Mouse (Mus musculus): Measurements from ENCODE around the gene Vti1a. TPM values are rescaled to one million over a fixed set of nuclear protein-coding genes. Genes with fewer than 3 reads are reported as not detected.
A peak's percentile ranks its signal among the peaks of the same experiment; 100 is the strongest.

The Vti1a gene
- total RNA-seq, 2 experiments from 2014 or later: 27.6 to 33.0 TPM

DNA sequence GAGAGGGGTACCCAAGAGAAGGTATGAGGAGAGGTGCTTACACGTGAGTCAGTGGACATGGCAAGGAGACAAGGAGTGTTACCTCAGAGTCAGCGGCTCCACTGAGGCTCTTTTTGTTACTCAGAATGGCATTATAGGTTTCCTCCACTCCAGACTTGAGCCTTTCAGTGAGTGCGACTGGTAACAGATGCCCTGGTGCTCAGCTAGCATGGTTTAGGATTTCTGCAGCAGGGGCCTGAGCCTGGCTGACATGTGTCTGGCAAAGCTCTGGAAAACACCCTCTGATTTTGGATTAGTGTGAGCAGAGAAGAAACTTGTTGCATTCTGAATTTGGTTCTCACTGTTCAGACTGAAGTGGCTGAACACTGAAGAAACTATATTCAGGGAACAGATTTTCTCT is 209.0 kb downstream of the Vti1a start:
- no peak for DNase-seq

- no peak for DNase-seq
These were observed 210.7 kb downstream of the Vti1a start for GRCm38 (mm10) chr19:55526717-55527235.

GRCm38 (mm10) chr19:55530041-55530440 is 213.9 kb downstream of the Vti1a start:
- peak; percentile 31 for DNase-seq

- no peak for DNase-seq
These were observed 216.6 kb downstream of the Vti1a start for GRCm38 (mm10) chr19:55532681-55533080.

- DNase-seq: no peak
These were observed 220.3 kb downstream of the Vti1a start for GRCm38 (mm10) chr19:55536273-55536937.

DNA sequence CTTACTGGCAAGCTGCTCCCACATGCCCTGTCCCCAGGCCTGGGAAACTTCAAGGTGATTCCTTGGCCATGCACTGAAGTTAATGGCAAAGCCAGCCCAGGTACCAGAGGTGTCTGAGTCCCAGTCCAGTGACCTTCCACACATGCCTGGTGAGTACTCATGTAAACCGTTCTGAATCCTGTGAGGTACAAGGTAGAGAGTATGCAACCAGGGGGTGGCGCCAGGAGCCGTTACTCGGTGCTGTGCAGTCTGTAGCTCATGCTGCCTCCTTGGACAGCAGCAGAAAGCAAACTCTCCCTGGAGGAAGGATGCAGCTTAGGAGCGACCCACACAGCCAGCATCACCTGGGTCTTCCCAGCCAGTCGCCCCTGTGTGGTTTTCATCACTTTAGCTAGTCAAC is 221.6 kb downstream of the Vti1a start:
- DNase-seq: peak; percentile 40

GRCm38 (mm10) chr19:55541641-55542040 is 225.5 kb downstream of the Vti1a start:
- DNase-seq: no peak

DNA sequence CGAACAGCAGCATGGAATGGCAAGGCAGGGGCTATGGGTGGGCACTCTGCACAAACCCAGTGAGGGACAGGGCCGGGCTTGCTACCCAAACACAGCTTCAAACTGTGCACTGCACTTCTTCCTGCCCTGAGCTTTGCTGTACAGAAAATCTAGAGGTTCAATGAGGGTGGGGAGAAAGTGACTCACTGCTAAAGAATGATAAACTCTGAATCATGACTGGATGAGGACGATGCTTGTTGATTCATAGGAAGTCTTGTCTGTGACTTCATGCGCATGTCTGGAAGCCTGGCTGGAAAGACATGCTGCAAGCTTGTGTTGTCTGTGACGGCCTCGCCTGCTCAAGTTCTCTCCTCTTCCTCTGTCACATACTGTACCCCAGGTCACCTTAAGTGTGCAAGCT is 226.4 kb downstream of the Vti1a start:
- DNase-seq: peak; percentile 35

- DNase-seq: no peak
These were observed 227.1 kb downstream of the Vti1a start for GRCm38 (mm10) chr19:55543188-55543587.

- no peak for DNase-seq
These were observed 228.4 kb downstream of the Vti1a start for GRCm38 (mm10) chr19:55544498-55544897.

GRCm38 (mm10) chr19:55545529-55545928 is 229.4 kb downstream of the Vti1a start:
- DNase-seq: peak; percentile 91

DNA sequence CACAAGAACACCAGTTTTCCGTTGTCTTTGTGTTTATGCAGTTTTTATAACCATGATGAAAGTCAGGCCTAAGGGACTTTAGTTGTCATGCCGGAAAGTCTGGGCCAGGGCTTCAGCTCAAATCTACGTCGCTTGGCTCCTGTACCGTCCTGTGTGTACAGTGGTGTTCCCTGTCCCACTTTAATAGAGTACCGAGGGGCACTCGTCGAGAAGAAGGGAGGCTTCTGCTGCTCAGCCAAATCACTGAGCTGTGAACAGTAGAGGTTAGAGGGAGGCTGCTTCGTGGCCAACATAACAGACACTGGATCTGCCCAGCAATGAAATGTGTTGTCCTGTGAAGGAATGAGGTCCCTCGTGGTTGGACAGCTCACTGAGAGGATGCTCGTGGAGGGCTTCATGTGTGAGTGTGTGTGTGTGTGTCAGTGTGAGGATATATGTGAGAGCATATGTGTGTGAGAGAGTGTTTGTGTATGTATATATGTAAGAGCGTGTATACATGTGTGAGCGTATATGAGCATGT is 230.0 kb downstream of the Vti1a start:
- no peak for DNase-seq

DNA sequence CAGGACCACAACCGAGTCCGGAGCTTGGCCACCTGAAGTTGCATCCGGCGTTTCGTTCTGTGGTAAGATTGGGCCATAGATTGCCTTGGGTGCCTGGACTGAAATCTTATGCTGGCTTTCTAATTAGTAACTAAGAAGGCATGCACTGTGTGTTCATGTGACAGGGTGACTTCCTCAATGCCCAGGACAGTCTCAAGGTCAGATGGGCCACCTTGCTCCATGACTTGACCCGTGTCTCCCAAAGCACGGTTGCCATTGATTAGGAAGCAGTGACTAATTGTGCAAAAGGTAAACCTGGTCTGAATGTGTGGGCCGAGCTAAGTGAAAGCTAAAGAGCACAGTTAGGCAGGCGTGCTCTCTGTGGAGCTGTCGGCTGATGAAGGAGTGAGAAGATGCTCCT is 232.1 kb downstream of the Vti1a start:
- no peak for DNase-seq

- DNase-seq: no peak
These were observed 232.6 kb downstream of the Vti1a start for GRCm38 (mm10) chr19:55548656-55549055.

DNA sequence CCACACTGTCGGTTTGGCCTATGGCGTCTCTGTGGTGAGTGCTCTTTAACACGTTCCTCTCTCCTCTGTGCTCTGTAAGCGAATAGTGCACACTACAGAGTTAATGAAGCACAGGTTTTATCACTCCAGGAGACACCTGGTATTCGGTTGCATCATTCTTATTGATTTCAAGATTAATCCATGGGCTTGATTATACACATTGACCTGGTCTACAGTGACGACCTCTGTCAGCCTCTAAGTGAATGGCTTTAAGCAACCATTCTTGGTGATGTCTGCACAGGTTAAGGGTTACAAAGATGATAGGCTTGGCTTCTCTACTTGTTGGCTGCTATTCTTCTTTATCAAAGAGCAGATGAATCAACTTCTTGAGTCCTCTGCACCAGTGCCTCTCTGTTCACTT is 234.1 kb downstream of the Vti1a start:
- DNase-seq: no peak

DNA sequence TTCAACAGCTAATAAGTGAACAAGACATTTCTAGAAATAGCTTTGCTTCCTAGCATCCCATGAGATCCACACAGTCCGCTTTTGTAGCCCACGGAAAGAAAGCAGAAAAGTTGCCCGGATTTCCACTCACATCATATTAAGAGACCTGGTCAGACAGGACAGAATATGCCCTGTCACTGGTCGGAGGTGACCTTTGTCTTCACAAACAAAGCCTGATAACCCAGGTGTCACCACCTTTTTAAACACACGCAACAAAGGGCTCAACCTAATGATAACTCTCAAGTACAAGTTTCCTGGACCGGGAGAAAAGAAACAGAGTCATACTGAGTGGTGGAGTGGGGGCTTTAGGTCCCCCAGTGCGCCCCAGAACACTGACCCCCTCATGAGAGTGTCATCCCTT is 236.2 kb downstream of the Vti1a start:
- DNase-seq: no peak

DNA sequence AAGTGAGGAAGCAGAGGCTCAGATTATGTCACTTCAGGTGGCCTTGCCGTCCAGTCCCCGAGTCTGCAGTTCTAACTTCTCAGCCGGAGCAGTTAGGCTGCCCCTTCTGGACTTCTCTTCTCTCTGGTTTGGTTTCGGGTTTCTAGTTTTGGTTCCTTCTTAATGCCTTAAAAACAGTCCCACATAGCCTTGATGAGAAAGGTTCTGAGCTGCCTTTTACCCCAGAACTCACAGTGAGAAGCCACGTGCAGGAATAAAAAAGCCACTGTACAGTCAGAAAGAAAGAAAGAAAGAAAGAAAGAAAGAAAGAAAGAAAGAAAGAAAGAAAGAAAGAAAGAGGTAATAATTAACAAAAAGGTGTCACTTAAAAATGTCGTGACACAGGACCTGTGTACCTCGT is 236.8 kb downstream of the Vti1a start:
- DNase-seq: no peak

DNA sequence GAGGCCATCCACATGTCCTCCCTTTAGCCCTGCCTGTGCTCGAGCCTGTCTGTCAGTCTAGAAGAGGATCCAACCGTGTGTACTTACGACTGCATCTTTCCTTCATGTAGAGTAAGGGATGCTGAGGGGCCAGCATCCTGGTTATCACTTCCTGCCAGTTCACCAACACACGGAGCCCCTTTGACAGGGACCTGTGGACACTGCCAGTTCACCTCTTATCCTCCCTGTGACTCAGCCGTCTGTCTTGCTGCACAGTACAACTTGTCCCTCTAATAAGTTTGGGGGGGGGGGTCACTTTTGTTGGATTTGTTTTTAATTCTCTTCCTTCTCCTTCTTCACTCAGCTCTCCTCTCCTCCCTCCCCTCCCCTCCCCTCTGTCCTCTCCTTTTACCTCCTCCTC is 238.2 kb downstream of the Vti1a start:
- DNase-seq: no peak

GRCm38 (mm10) chr19:55554703-55555102 is 238.6 kb downstream of the Vti1a start:
- no peak for DNase-seq

DNA sequence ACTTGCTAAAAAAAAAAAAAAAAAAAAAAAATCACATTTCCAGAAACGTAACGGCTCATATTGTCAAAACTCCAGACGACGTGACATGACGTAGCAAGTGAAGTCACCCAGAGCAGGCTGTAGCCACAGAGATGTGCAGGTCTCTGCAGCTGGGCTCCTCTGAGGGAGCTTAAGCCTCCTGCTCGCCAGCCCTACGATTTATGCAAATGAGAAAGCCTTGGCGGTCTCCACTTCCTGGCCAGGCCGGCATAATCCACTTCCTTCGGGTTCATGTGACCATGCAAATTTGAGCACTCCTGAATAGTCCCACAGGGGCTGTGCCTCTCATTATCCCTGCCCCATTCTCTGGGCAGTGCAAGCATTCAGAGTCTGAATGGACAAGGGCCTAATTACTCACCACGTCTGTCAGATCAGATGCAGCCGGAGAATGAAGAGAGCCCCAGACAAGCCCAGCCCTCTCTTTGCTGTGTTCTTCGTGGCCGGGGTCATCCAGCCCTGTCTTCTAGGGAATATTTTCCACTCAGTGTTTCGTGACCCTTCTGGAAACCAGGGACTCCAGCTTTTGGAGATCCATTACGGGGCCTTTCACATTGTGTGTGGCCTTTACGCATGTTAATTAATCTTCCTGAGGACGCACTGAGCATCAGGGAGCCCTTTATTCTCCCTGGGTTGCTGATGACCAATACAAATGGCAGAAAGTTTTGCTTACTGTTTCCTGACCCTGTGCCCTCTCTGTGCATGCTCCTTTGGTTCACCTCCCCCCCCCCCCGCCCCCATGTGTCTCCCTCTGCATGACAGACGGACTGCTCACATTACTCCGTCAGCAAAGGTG is 240.3 kb downstream of the Vti1a start:
- DNase-seq: peak; percentile 48

GRCm38 (mm10) chr19:55559331-55559730 is 243.2 kb downstream of the Vti1a start:
- DNase-seq: no peak

GRCm38 (mm10) chr19:55560088-55560682 is 244.1 kb downstream of the Vti1a start:
- peak; percentile 61 for DNase-seq

DNA sequence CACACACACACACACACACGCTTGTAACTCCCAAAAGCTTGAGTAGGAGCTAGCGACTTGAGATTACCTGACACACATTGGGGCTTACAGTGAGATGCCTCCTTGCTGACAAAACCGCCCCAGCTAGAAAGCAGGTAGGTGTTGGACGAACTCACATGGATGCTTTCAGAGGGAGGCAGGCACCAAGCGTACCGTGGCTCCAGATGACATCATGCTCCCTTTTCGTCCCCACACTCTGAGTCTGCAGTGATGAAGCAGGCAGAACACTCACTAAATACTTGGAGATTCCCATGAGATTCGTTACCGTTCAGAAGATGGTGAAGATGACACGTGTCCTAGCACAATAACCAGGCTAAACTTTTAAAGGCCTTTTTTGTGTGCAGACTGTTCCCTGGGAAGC is 245.4 kb downstream of the Vti1a start:
- no peak for DNase-seq

All from adrenal gland, postnatal 10 days (tissue).